Mouse (Mus musculus) hindbrain, embryonic 13.5 days (tissue): ENCODE measurements at regions not wholly inside any gene's neighbourhood (a gene's known extent, or its start where the extent isn't known, plus 50 kb on each side); places are given as distances from the start of the nearest gene placed in this dataset.

Experiments used
- ATAC-seq: fragments of 200-750 bp; cut with Nextera tagmentation; 2 replicates; pipeline ENCODE4 v1.8.0; 2017; ENCODE audit warnings: moderate TSS enrichment; ENCODE audit not compliant: low FRiP score
- H3K27ac ChIP-seq: fragments of 300-500 bp; sonication (generic); 2 replicates; pipeline ENCODE4 v1.5.1; 2015; ENCODE audit warnings: inconsistent platforms, mild to moderate bottlenecking, moderate library complexity
- H3K27me3 ChIP-seq: fragments of 300-500 bp; sonication (generic); 2 replicates; pipeline ENCODE4 v1.6.1; 2015; ENCODE audit warnings: mild to moderate bottlenecking, inconsistent platforms
- H3K36me3 ChIP-seq: fragments of 300-500 bp; sonication (generic); 2 replicates; pipeline ENCODE4 v1.6.1; 2015; ENCODE audit warnings: mild to moderate bottlenecking, inconsistent platforms
- H3K4me1 ChIP-seq: fragments of 300-500 bp; sonication (generic); replicated peaks from 2 replicates; pipeline ENCODE4 v1.6.1; 2015; ENCODE audit warnings: inconsistent platforms
- H3K4me2 ChIP-seq: fragments of 300-500 bp; sonication (generic); 2 replicates; pipeline ENCODE4 v1.6.1; 2015; ENCODE audit warnings: inconsistent platforms, mild to moderate bottlenecking, moderate library complexity
- H3K4me3 ChIP-seq: fragments of 300-500 bp; sonication (generic); 2 replicates; pipeline ENCODE4 v1.5.1; 2015; ENCODE audit warnings: mild to moderate bottlenecking, inconsistent platforms
- H3K9ac ChIP-seq: fragments of 300-500 bp; sonication (generic); 2 replicates; pipeline ENCODE4 v1.6.1; 2015; ENCODE audit warnings: mild to moderate bottlenecking, inconsistent platforms
- H3K9me3 ChIP-seq: fragments of 300-500 bp; sonication (generic); 2 replicates; pipeline ENCODE4 v1.6.1; 2016; ENCODE audit warnings: inconsistent platforms
- WGBS: fragments of 180-500 bp; shearing (Covaris S2); methylation state at CpG from one replicate; pipeline ENCODE4 v1.1.7; 2015; 5-methylcytosine and 5-hydroxymethylcytosine counted together

GRCm38 (mm10) chr7:55400774-55401173 lies 367.2 kb upstream of the Siglech start:
- no peaks in the 10 kb centered on the region for H3K9me3 ChIP-seq
- no peak overlapping the region for H3K4me3 ChIP-seq
- H3K27ac ChIP-seq, result no peak overlapping the region
- H3K4me2 ChIP-seq, result no peak overlapping the region
- H3K27me3 ChIP-seq, result no peaks in the 10 kb centered on the region
- ATAC-seq, result no peak
- no peaks in the 10 kb centered on the region for H3K4me1 ChIP-seq
- no peaks in the 10 kb centered on the region for H3K36me3 ChIP-seq
- no peak overlapping the region for H3K9ac ChIP-seq

- H3K9ac ChIP-seq, result no peak overlapping the region
- H3K4me2 ChIP-seq, result no peak overlapping the region
- no peaks in the 10 kb centered on the region for H3K36me3 ChIP-seq
- no peak overlapping the region for H3K4me3 ChIP-seq
- H3K4me1 ChIP-seq, result no peaks in the 10 kb centered on the region
- WGBS, result 62% methylated on average over 3 of the region's 3 CpGs
- no peaks in the 10 kb centered on the region for H3K9me3 ChIP-seq
- no peaks in the 10 kb centered on the region for H3K27me3 ChIP-seq
- no peak overlapping the region for H3K27ac ChIP-seq
- ATAC-seq, result no peak
Observed at GRCm38 (mm10) chr7:55401300-55401711, 366.7 kb upstream of the Siglech start.

GRCm38 (mm10) chr7:55447297-55447885 lies 320.6 kb upstream of the Siglech start:
- no peak overlapping the region for H3K27ac ChIP-seq
- no peak overlapping the region for H3K9ac ChIP-seq
- no peaks in the 10 kb centered on the region for H3K4me1 ChIP-seq
- WGBS, result 67% methylated on average over 2 of the region's 2 CpGs
- no peak overlapping the region for H3K4me3 ChIP-seq
- no peak overlapping the region for H3K4me2 ChIP-seq
- no peaks in the 10 kb centered on the region for H3K36me3 ChIP-seq
- no peaks in the 10 kb centered on the region for H3K27me3 ChIP-seq
- H3K9me3 ChIP-seq, result no peaks in the 10 kb centered on the region
- ATAC-seq, result peak; percentile 76; the same call in 1 of the 2 replicates
